Mouse (Mus musculus): ENCODE measurements around the gene Tmc2.

DNA sequence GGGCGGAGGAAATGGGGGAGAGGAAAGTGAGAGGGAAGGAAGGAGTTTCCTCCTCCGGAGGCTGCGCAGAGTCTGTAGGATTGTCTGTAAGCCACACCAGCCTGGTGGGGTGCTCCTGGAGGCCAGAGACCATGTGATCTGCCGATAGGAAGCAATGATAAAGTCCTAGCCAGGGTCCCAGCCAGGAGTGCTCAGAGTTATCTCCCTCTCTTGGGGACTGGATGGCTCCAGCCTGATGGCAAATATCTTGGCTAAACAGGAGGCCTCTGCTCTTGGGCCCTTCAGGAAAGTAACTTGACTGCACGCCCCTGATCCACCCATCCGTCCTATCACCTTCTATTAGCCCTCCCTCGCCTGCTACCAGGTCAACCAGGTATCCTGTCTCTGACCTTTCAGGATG lies 53.2 kb downstream of the Tmc2 start:
- TF ChIP-seq EP300 (optimal IDR thresholded peaks at IDR 0.05) (no peak), CTCF (IDR thresholded peaks at IDR 0.05; ENCODE audit: low read depth) (no peak)

Data from stomach, postnatal 0 days (tissue).